In the genomic region with DNA sequence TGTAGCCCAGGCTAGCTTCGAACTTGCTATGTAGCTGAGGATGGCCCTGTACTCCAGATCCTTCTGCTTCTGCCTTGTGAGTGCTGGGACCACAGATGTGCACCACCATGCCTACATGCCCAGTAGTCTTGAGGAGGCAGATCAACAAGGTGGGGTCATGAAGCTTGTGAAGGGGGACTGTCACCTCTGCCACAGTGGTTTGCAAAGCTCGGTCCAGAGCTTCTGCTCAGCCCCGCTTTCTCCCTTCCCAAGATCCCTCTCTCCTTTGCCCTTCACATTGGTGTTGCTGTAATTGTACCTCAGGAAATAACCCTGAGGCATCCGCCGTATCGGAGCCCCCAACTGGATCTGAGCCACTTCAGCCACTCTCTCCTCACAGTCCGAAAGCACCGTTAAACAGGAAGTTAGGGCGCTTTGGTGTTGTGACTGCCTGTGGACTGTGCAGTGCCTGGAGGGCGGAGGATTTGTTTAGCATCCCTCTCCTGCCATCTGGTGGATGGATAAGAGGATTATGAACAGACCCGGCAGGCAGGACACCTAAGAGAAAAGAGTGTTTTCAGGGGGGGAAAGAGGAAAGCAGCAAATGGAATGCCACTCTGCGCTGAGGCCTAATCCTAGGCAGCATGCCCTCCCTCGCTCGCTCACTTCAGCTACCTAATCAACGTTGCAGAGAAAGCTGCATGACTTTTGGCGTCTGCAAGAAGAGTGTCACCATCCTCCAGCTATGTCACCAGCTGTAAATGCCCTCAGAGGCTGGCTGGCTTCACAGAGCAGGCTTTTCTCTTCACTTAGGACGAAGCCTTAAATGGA, we compare ENCODE assay signal across 8 mouse cellular contexts. TPM values are rescaled to one million over a fixed set of nuclear protein-coding genes. Genes with fewer than 3 reads are reported as not detected.
DNase-seq lines count a peak whose midpoint lies in the region; ATAC-seq lines count a peak whose summit lies in the region.

No protein-coding gene starts in this region.

- WGBS in heart, embryonic 14.5 days: 16% methylated on average over 17 of the region's 17 CpGs
- 14% methylated on average over 17 of the region's 17 CpGs for WGBS in liver, embryonic 12.5 days (ENCODE audit: insufficient replicate concordance)

- peak; percentile 70 for DNase-seq in brain, embryonic 18.5 days (ENCODE audit: low read depth, low spot score)
- DNase-seq in fibroblast of lung, adult 2 months (ENCODE audit: low read depth): peak; percentile 53
- DNase-seq in kidney, postnatal 10 days: peak; percentile 79
- DNase-seq in natural killer cell, adult 2 months (ENCODE audit: low spot score in 2 of 2): peak; percentile 61 to 62
- DNase-seq in telencephalon, adult 2 months (ENCODE audit: low read depth, low spot score): peak; percentile 55

- 0 out of 4 replicates have a peak overlapping the region, but pooled peaks of 1 of the 2 experiments have one; percentile 12 for H3K27ac ChIP-seq in heart, embryonic 14.5 days (replicated peaks in 1 of 2; ENCODE audit: control insufficient read depth in 1 of 2, insufficient read depth in 1 of 2, low read depth in 2 of 2, low read length in 2 of 2)
- no peak overlapping the region for H3K27ac ChIP-seq in liver, embryonic 12.5 days

- ATAC-seq in CD4-positive, CD25-positive, alpha-beta regulatory T cell, adult 4 months: peak; percentile 58
- ATAC-seq in heart, embryonic 14.5 days (ENCODE audit: insufficient number of reproducible peaks, insufficient read depth, low FRiP score, low read depth): peak; percentile 84
- peak; percentile 65 for ATAC-seq in liver, embryonic 12.5 days

- H3K9ac ChIP-seq in heart, embryonic 14.5 days (ENCODE audit: low read length): peak overlapping the region; percentile 70
- H3K9ac ChIP-seq in liver, embryonic 12.5 days: peak overlapping the region; percentile 32; the same call in 1 of the 2 replicates

- H3K27me3 ChIP-seq in heart, embryonic 14.5 days (ENCODE audit: control insufficient read depth, insufficient read depth, low read length): no peaks in the 10 kb centered on the region
- no peaks in the 10 kb centered on the region for H3K27me3 ChIP-seq in liver, embryonic 12.5 days (replicated peaks)

- H3K9me3 ChIP-seq in heart, embryonic 14.5 days (ENCODE audit: control insufficient read depth, low read length): no peaks in the 10 kb centered on the region
- no peaks in the 10 kb centered on the region for H3K9me3 ChIP-seq in liver, embryonic 12.5 days (replicated peaks)

- H3K36me3 ChIP-seq in heart, embryonic 14.5 days (ENCODE audit: control insufficient read depth, insufficient read depth, low read length): no peaks in the 10 kb centered on the region
- H3K36me3 ChIP-seq in liver, embryonic 12.5 days: no peaks in the 10 kb centered on the region

- H3K4me2 ChIP-seq in heart, embryonic 14.5 days (ENCODE audit: low read length): peak overlapping the region; percentile 68
- peak overlapping the region; percentile 57 for H3K4me2 ChIP-seq in liver, embryonic 12.5 days

- peak overlapping the region; percentile 24 to 39; a peak in 3 of 4 replicates for H3K4me3 ChIP-seq in heart, embryonic 14.5 days (ENCODE audit: control insufficient read depth in 1 of 2, insufficient read depth in 1 of 2, low read depth in 1 of 2, low read length in 2 of 2)
- peak overlapping the region; percentile 24; the same call in 1 of the 2 replicates for H3K4me3 ChIP-seq in liver, embryonic 12.5 days

- H3K4me1 ChIP-seq in heart, embryonic 14.5 days (ENCODE audit: control insufficient read depth in 2 of 2, insufficient read depth in 2 of 2, low read length in 2 of 2): 0 out of 4 replicates have a peak, but pooled peaks cover 2% of the 10 kb centered on the region in 2 experiments
- H3K4me1 ChIP-seq in liver, embryonic 12.5 days: 0 out of 2 replicates have a peak, but pooled peaks cover 4% of the 10 kb centered on the region

RNA-seq across cellular contexts. Expression of a gene that starts 27.2 kb away (rescaled TPM):
- 10 to 100 TPM; 42.9 to 59.1 TPM for polyA plus RNA-seq in CD4-positive, CD25-positive, alpha-beta regulatory T cell, adult 4 months (2017; shearing (Covaris generic))
- 55.9 and 56.7 TPM in 2 replicates for polyA plus RNA-seq in heart, embryonic 14.5 days (2014; fragmentation: Nextera tagmentation; extraction: Ambion mirVana)
- polyA plus RNA-seq in liver, embryonic 12.5 days (2016; fragmentation: Nextera tagmentation; extraction: Ambion mirVana): 15.0 and 17.0 TPM in 2 replicates

RNA-seq across cellular contexts. Expression of a gene that starts 27.4 kb away (rescaled TPM):
- 1 to 10 TPM; 1.9 to 4.6 TPM for polyA plus RNA-seq in CD4-positive, CD25-positive, alpha-beta regulatory T cell, adult 4 months (2017; shearing (Covaris generic))
- 19.4 and 21.2 TPM in 2 replicates for polyA plus RNA-seq in heart, embryonic 14.5 days (2014; fragmentation: Nextera tagmentation; extraction: Ambion mirVana)
- 3.4 and 3.7 TPM in 2 replicates for polyA plus RNA-seq in liver, embryonic 12.5 days (2016; fragmentation: Nextera tagmentation; extraction: Ambion mirVana)

RNA-seq across cellular contexts. Expression of a gene that starts 56.0 kb away (rescaled TPM):
- 10 to 100 TPM; 16.9 to 20.4 TPM for polyA plus RNA-seq in CD4-positive, CD25-positive, alpha-beta regulatory T cell, adult 4 months (2017; shearing (Covaris generic))
- 4.8 and 5.4 TPM in 2 replicates for polyA plus RNA-seq in heart, embryonic 14.5 days (2014; fragmentation: Nextera tagmentation; extraction: Ambion mirVana)
- 1.2 and 1.6 TPM in 2 replicates for polyA plus RNA-seq in liver, embryonic 12.5 days (2016; fragmentation: Nextera tagmentation; extraction: Ambion mirVana)
